Mouse (Mus musculus) hindbrain, embryonic 14.5 days (tissue): ENCODE results near the gene Fhl2. TPM values are rescaled to one million over a fixed set of nuclear protein-coding genes. Genes with fewer than 3 reads are reported as not detected.

Experiments
- ATAC-seq: fragments of 200-750 bp; cut with Nextera tagmentation; 2 replicates; pipeline ENCODE4 v1.8.0; 2017; ENCODE audit warnings: moderate number of reproducible peaks, mild to moderate bottlenecking, moderate TSS enrichment, moderate library complexity; ENCODE audit not compliant: low FRiP score
- DNase-seq: peaks from one replicate; pipeline ENCODE4 v3.0.0-alpha.2; 2015; ENCODE audit warnings: low spot score
- H3K27ac ChIP-seq: fragments of 300-500 bp; sonication (generic); 2 replicates; pipeline ENCODE4 v1.5.1; 2014; ENCODE audit warnings: mild to moderate bottlenecking, moderate library complexity
- H3K27me3 ChIP-seq: fragments of 300-500 bp; sonication (generic); 2 replicates; pipeline ENCODE4 v1.6.1; 2014; ENCODE audit warnings: mild to moderate bottlenecking, low read length, mixed read lengths; ENCODE audit not compliant: control insufficient read depth, insufficient read depth
- H3K36me3 ChIP-seq: fragments of 300-500 bp; sonication (generic); replicated peaks from 2 replicates; pipeline ENCODE4 v1.6.1; 2014; ENCODE audit not compliant: control insufficient read depth, insufficient read depth
- H3K4me1 ChIP-seq: fragments of 300-500 bp; sonication (generic); replicated peaks from 2 replicates; pipeline ENCODE4 v1.6.1; 2014; ENCODE audit warnings: antibody characterized with exemption, low read length, mixed read lengths; ENCODE audit not compliant: control insufficient read depth, insufficient read depth
- H3K4me2 ChIP-seq: fragments of 300-500 bp; sonication (generic); replicated peaks from 2 replicates; pipeline ENCODE4 v1.6.1; 2014; ENCODE audit warnings: mild to moderate bottlenecking, moderate library complexity
- H3K4me3 ChIP-seq: fragments of 300-500 bp; sonication (generic); replicated peaks from 2 replicates; pipeline ENCODE4 v1.5.1; 2014; ENCODE audit warnings: mild to moderate bottlenecking, low read length
- H3K9ac ChIP-seq: fragments of 300-500 bp; sonication (generic); 2 replicates; pipeline ENCODE4 v1.6.1; 2014
- H3K9me3 ChIP-seq: fragments of 300-500 bp; sonication (generic); 2 replicates; pipeline ENCODE4 v1.6.1; 2016; ENCODE audit warnings: low read length; ENCODE audit not compliant: control insufficient read depth
- WGBS: fragments of 180-500 bp; shearing (Covaris S2); extraction: QIAGEN DNeasy Blood & Tissue Kit; methylation state at CpG from one replicate; pipeline ENCODE4 v1.1.7; 2014; 5-methylcytosine and 5-hydroxymethylcytosine counted together
- polyA plus RNA-seq: library from polyadenylated mRNA; unstranded; fragments of >200 nt; fragmentation: Nextera tagmentation; extraction: Ambion mirVana; gene quantifications from 2 replicates; pipeline ENCODE4 v1.2.1, GENCODE M21; 2014

Fhl2 gene
- polyA plus RNA-seq, 1 experiment from 2014 or later, result 31.4 TPM

DNA sequence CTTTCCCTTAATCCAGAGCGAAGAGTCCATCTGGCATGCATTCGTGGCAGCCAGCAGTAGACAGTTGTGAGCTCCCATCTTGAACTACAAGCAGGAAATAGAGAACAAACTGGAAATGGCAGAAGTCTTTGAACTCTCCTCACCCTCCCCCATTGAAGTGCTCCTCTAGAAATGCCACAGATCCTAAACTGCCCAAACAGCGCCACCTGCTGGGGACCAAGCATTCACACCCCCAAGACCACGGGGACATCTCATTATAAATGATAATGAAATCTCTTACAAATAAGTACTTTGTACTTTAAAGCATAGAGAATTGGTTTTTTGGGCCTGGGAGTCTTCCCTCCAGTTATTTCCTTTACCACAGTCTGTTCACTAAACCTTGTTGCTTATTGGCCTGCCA lies 86.2 kb downstream of the Fhl2 start:
- Histone ChIP-seq H3K27ac (no peak overlapping the region), H3K4me1 (no peaks in the 10 kb centered on the region), H3K36me3 (peaks cover 81% of the 10 kb centered on the region), H3K4me3 (no peak overlapping the region), H3K9me3 (no peaks in the 10 kb centered on the region), H3K4me2 (no peak overlapping the region), H3K9ac (no peak overlapping the region), H3K27me3 (no peaks in the 10 kb centered on the region)
- ATAC-seq (no peak), DNase-seq (no peak)
- 56% methylated on average over 4 of the region's 4 CpGs for WGBS

DNA sequence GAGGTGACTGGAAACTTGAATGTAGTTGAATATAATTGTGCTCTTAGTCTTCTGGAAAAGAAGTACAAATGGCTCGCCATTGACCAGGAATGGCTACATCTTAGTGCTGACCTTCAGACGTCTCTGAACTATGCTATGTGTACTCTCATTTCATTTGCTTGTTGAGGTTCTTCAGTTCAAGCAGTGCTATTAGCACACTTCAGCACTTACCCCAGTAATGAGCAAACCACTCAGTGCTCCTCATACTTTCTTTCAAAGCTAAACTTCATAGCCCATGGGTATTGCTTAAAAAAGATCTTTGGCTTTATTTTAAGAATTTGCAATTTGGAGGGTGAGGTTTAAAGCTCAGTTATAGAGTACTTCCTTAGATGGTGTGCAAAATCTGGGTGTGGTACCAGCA lies 88.1 kb downstream of the Fhl2 start:
- H3K27ac ChIP-seq, result no peak overlapping the region
- DNase-seq (no peak), ATAC-seq (no peak)
- H3K27me3 ChIP-seq, result no peaks in the 10 kb centered on the region
- H3K4me3 ChIP-seq, result no peak overlapping the region
- H3K9me3 ChIP-seq, result no peaks in the 10 kb centered on the region
- H3K4me2 ChIP-seq, result no peak overlapping the region
- no peaks in the 10 kb centered on the region for H3K4me1 ChIP-seq
- 95% methylated on average over 2 of the region's 2 CpGs for WGBS
- H3K9ac ChIP-seq, result no peak overlapping the region
- H3K36me3 ChIP-seq, result peaks cover 72% of the 10 kb centered on the region

DNA sequence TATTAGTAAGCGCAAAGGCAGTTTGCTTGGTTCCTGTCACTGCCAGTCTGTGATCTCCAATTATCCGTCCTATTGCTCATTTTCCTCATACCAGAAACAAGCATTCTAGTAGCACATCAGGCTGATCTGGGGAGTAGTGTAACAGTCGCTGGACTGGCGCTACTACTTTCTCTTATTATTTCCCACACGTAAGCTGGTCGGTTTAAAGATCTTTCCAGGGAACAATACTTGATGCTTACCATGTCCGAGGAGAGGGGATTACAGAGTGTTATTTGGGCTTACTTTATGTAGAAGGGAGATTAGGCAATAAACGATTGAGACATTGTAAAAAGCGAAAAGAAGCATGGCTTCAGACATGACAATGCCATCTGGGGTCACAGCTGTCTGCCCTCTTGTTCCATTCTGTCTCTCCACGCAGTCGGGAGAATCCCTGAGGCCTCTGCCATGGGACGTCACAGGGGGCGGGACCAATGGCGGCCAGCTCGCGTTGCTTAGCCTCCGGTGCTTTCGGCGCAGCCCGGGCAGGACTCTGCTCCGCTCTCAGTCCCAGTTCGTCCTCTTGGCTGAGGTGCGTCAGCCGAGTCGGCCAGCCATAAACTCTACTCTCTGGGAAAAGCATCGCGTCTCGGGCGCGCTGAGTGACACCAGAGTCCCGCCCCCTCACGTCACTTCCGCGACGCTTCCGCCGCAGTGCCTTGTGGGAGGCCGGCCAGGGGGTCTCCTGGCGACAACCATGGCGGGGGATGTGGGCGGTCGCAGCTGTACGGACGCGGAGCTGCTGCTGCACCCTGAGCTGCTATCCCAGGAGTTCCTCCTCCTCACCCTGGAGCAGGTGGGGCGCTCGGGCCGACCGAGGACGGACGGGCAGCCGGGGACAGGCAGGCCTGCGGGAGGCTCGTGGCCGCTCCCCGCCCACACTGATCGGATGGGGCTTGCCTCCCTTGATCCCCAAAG lies 98.5 kb downstream of the Fhl2 start, which contains the start of the genes Tgfbrap1 and AI597479:
Gene Tgfbrap1, minus strand, starts transcription at position 607 of the 954 bp plus-strand sequence.
Gene AI597479, plus strand, starts transcription at position 680 of the 954 bp plus-strand sequence.
- peaks cover 13% of the 10 kb centered on the region for H3K36me3 ChIP-seq
- peaks cover 18% of the 10 kb centered on the region for H3K4me1 ChIP-seq
- H3K9me3 ChIP-seq, result no peaks in the 10 kb centered on the region
- peak; percentile 96 for ATAC-seq
- peak within 1 kb of the TSS; percentile 74 for H3K4me3 ChIP-seq
- 1% methylated on average over 57 of the region's 57 CpGs for WGBS
- H3K9ac ChIP-seq, result peak within 1 kb of the TSS; percentile 91
- peak within 1 kb of the TSS; percentile 85 for H3K4me2 ChIP-seq
- peak; percentile 98 for DNase-seq
- peak within 1 kb of the TSS; percentile 98 for H3K27ac ChIP-seq
- H3K27me3 ChIP-seq, result no peaks in the 10 kb centered on the region

DNA sequence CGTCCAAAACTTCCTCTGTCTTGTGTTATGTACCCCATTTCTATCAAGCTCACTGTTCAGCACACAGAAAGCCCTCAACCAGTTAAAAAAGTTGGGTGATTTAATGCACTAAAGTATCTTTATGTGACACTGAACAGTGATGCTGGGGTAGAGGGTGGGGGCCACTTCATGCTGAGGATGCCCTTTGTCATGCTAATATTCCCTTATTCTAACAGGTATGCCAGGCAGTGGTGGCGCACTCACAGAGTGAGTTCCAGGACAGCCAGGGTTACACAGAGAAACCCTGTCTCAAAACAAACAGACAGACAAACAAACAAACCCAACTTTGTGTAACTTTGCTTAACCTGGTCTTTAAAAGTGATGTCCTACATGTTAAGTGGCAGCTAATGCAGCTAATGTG lies 102.6 kb downstream of the Fhl2 start:
- no peak overlapping the region for H3K4me2 ChIP-seq

DNA sequence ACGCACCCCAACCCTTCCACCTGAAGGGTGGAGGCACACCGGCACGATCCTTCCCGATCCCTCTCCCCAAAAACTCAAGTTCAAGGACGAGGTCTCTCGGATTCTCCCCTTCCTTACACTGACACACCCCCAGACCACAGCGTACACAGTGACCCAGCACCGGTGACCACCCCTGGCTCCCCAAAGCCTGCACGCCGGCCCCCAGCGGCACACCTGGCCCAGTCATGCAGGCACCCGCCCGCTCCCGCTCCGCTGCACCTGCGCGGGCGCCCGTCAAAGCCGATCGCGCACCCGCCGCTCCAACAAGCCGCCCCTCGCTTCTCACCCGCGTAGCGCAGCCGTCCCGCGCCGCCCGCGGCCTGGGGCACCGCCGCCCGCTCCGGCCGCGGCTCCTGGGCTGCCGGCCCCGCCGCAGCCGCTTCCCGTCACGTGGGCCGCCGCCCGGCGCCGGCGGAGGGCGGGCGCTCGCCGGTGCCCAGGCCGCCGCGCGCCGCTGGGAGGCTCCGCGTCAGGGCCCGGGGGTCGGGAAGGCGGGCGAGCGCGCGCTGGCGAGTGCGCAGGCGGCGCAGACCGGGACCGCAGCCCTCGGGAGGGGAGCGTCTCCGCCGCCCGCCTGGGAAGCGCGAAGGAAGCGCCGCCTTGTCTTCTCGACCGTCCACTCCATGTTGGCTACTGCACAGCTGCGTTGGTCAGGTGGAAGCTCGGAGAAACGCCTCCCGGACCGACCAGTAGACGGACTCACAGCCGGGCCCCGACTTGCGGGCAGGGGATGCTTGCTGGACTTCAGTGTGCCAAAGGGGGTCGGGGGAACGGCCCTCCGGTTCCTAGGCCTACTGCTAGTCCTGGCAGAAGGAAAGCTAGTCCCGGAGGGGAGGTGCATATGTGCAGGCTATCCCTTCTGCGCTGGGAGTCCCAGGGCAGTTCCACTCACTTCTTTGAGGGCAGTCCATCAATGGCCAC lies 104.4 kb downstream of the Fhl2 start:
- WGBS, result under 1% methylated on average over 90 of the region's 102 CpGs
- H3K4me2 ChIP-seq, result peak overlapping the region; percentile 66
- peak overlapping the region; percentile 95 for H3K9ac ChIP-seq
- H3K4me3 ChIP-seq, result peak overlapping the region; percentile 87
- peak; percentile 88 for ATAC-seq
- no peaks in the 10 kb centered on the region for H3K27me3 ChIP-seq
- no peaks in the 10 kb centered on the region for H3K36me3 ChIP-seq
- DNase-seq, result peak; percentile 60
- H3K27ac ChIP-seq, result peak overlapping the region; percentile 88
- no peaks in the 10 kb centered on the region for H3K9me3 ChIP-seq
- H3K4me1 ChIP-seq, result peaks cover 26% of the 10 kb centered on the region

More for the DNA sequence above, 102.6 kb downstream of the Fhl2 start:
- H3K4me3 ChIP-seq, result no peak overlapping the region
- no peaks in the 10 kb centered on the region for H3K36me3 ChIP-seq
- H3K27me3 ChIP-seq, result no peaks in the 10 kb centered on the region
- ATAC-seq (no peak), DNase-seq (no peak)
- no peaks in the 10 kb centered on the region for H3K9me3 ChIP-seq
- no peak overlapping the region for H3K27ac ChIP-seq
- peaks cover 29% of the 10 kb centered on the region for H3K4me1 ChIP-seq
- H3K9ac ChIP-seq, result no peak overlapping the region
- 82% methylated on average over 2 of the region's 2 CpGs for WGBS

DNA sequence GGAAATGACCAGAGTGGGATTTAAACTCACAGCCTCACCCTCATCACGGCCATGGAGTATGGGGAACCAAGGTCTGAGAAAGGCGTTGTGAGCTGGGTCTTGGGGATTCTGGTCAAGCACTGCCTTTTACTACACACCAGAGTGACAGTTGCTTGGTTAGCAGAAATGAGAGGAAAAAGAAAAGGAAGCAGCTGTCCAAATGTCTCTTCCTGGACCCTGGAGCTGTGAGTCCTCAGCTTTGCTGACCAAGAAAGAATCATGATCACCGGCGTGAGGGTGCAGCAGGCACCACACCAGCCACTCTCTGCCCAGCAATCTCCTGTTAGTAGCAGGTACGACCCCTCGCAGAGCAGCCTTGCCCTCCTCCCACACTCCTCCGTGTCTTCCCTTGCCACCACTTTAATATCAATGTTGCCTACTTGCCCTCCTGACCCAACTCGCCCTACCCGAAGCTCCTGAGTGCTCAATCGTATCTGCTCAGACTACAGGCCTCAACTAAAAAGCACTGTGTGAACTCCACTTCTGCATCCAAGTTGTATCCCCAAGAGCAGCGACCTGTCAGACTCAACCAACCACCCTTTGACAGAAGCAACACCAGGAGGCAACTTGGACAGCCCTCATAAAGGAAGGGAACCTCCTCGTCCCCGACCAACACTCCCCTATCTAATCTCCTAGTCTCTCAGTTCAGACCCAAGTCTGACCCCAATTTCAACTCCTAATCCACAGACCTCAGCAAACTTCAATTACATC lies 105.3 kb downstream of the Fhl2 start:
- peak overlapping the region; percentile 66 for H3K4me2 ChIP-seq
- ATAC-seq (peak; percentile 32), DNase-seq (no peak)
- no peaks in the 10 kb centered on the region for H3K36me3 ChIP-seq
- H3K27ac ChIP-seq, result peak overlapping the region; percentile 88; the same call in 1 of the 2 replicates
- peak overlapping the region; percentile 87 for H3K4me3 ChIP-seq
- peak overlapping the region; percentile 95 for H3K9ac ChIP-seq
- no peaks in the 10 kb centered on the region for H3K27me3 ChIP-seq
- no peaks in the 10 kb centered on the region for H3K9me3 ChIP-seq
- peaks cover 22% of the 10 kb centered on the region for H3K4me1 ChIP-seq
- 46% methylated on average over 13 of the region's 13 CpGs for WGBS

DNA sequence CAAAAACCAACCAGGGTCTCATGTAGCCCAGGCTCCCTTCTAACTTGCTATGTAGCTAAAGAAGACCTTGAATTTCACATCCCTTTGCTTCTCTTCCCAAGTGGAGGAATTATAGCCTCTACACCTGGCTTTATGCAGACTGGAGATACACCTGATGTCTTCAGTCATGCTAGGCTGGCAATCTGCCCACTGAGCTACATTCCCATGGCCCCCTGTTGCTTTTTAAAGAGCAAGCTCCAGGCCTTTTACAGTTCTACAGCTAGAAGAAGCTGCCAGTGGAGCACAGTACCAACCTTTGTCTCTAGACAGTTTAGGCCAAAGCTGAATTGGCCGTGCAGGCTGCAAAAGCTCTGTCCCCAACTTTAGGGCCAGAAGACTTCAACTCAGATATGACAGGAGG lies 106.4 kb downstream of the Fhl2 start:
- 85% methylated on average over 1 of the region's 1 CpGs for WGBS
- H3K9me3 ChIP-seq, result no peaks in the 10 kb centered on the region
- H3K27ac ChIP-seq, result no peak overlapping the region
- H3K27me3 ChIP-seq, result no peaks in the 10 kb centered on the region
- ATAC-seq (no peak), DNase-seq (no peak)
- peaks cover 22% of the 10 kb centered on the region for H3K4me1 ChIP-seq
- no peaks in the 10 kb centered on the region for H3K36me3 ChIP-seq
- H3K4me2 ChIP-seq, result peak overlapping the region; percentile 66; the same call in 1 of the 2 replicates
- no peak overlapping the region for H3K4me3 ChIP-seq
- H3K9ac ChIP-seq, result no peak overlapping the region

DNA sequence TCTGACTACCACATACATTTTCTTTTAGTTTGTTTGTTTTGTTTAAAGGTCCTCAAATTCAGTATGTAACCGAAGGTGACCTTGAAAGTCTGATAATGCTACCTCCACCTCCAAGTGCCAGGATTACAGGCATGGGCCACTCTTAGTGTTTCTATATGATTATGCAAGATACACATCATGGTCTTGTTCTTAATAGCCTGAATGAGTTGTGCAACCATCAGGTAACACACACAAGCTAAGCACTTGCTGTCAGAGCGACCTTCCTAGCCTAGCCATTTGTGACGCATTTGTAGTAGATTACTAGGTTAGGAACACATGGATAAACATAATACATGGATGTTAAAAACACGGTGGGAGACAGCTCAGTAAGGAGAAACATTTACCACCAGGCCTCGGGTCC lies 113.8 kb downstream of the Fhl2 start:
- no peaks in the 10 kb centered on the region for H3K36me3 ChIP-seq
- no peaks in the 10 kb centered on the region for H3K27me3 ChIP-seq
- 94% methylated on average over 5 of the region's 5 CpGs for WGBS
- H3K4me1 ChIP-seq, result no peaks in the 10 kb centered on the region
- no peak overlapping the region for H3K27ac ChIP-seq
- ATAC-seq (no peak), DNase-seq (no peak)
- H3K4me2 ChIP-seq, result no peak overlapping the region
- H3K9ac ChIP-seq, result no peak overlapping the region
- no peaks in the 10 kb centered on the region for H3K9me3 ChIP-seq
- no peak overlapping the region for H3K4me3 ChIP-seq
